Mouse (Mus musculus) adrenal gland, adult (tissue): ENCODE results near the gene Elf5.

ENCODE experiments used
- DNase-seq, 2 experiments: peaks; one replicate each; pipeline ENCODE4 v3.0.0; 2022 to 2023; ENCODE audit warnings: low spot score in 1 of 2; ENCODE audit not compliant: inconsistent age in 2 of 2

Gene Elf5

GRCm38 (mm10) chr2:103466984-103467588 is 55.6 kb downstream of the Elf5 start:
- DNase-seq, result no peak

- no peak for DNase-seq
Observed at GRCm38 (mm10) chr2:103473362-103473761, 61.9 kb downstream of the Elf5 start.

GRCm38 (mm10) chr2:103476180-103476579 is 64.7 kb downstream of the Elf5 start:
- no peak for DNase-seq

GRCm38 (mm10) chr2:103476657-103477056 is 65.2 kb downstream of the Elf5 start:
- DNase-seq, result no peak

GRCm38 (mm10) chr2:103477456-103477855 is 66.0 kb downstream of the Elf5 start:
- no peak for DNase-seq

GRCm38 (mm10) chr2:103478326-103478725 is 66.8 kb downstream of the Elf5 start:
- no peak for DNase-seq

GRCm38 (mm10) chr2:103480240-103480639 is 68.8 kb downstream of the Elf5 start:
- peak; percentile 15 to 77 for DNase-seq

- DNase-seq, result no peak
Observed at GRCm38 (mm10) chr2:103480871-103481270, 69.4 kb downstream of the Elf5 start.

- peak; percentile 26 to 61 for DNase-seq
Observed at GRCm38 (mm10) chr2:103481314-103482231, 70.1 kb downstream of the Elf5 start.

- DNase-seq, result no peak
Observed at GRCm38 (mm10) chr2:103483289-103483985, 71.9 kb downstream of the Elf5 start.

- DNase-seq, result no peak
Observed at GRCm38 (mm10) chr2:103483986-103484520, 72.6 kb downstream of the Elf5 start.

- peak; percentile 97 to 99 for DNase-seq
Observed at GRCm38 (mm10) chr2:103484617-103485401, 73.3 kb downstream of the Elf5 start, which contains the start of gene Cat. TSS of gene Cat (minus strand) at chr2:103485160.

GRCm38 (mm10) chr2:103492526-103492925 is 81.0 kb downstream of the Elf5 start:
- DNase-seq, result peak in 1 of 2 experiments; percentile 33

- peak in 1 of 2 experiments; percentile 51 for DNase-seq
Observed at GRCm38 (mm10) chr2:103493827-103494226, 82.3 kb downstream of the Elf5 start.

GRCm38 (mm10) chr2:103495633-103496418 is 84.3 kb downstream of the Elf5 start:
- DNase-seq, result no peak
